Mouse (Mus musculus) heart, adult 2 months (tissue): Measurements from ENCODE around the gene Sobp. TPM values are rescaled to one million over a fixed set of nuclear protein-coding genes. Genes with fewer than 3 reads are reported as not detected.

Source experiments
- DNase-seq, 2 experiments: peaks; one replicate each; pipeline ENCODE4 v3.0.0; 2021
- H3K27ac ChIP-seq: fragments of 200-600 bp; 2 replicates; pipeline ENCODE4 v1.8.1; 2022
- H3K27me3 ChIP-seq: fragments of 200-500 bp; 2 replicates; pipeline ENCODE4 v1.6.1; 2012; ENCODE audit warnings: mild to moderate bottlenecking, low read length, inconsistent platforms, mixed read lengths; ENCODE audit not compliant: control insufficient read depth, insufficient read depth
- H3K36me3 ChIP-seq: fragments of 200-500 bp; 2 replicates; pipeline ENCODE4 v1.6.1; 2012; ENCODE audit warnings: low read length, inconsistent platforms; ENCODE audit not compliant: control insufficient read depth, insufficient read depth
- H3K4me1 ChIP-seq: fragments of 200-500 bp; 2 replicates; pipeline ENCODE4 v1.6.1; 2011; ENCODE audit warnings: low read length; ENCODE audit not compliant: control insufficient read depth, insufficient read depth
- H3K4me3 ChIP-seq: fragments of 200-600 bp; 2 replicates; pipeline ENCODE4 v1.8.1; 2022
- H3K79me2 ChIP-seq: fragments of 200-500 bp; replicated peaks from 2 replicates; pipeline ENCODE4 v1.6.1; 2012; ENCODE audit warnings: mild to moderate bottlenecking, inconsistent platforms, low read length, moderate library complexity, mixed read lengths; ENCODE audit not compliant: control insufficient read depth, insufficient read depth
- H3K9ac ChIP-seq: fragments of 200-500 bp; 2 replicates; pipeline ENCODE4 v1.6.1; 2012; ENCODE audit warnings: low read depth, mild to moderate bottlenecking, control low read depth, inconsistent platforms, low read length, mixed read lengths
- CTCF ChIP-seq: fragments of 200-600 bp; IDR thresholded peaks from 2 replicates; pipeline ENCODE4 v1.8.1; 2022; ENCODE audit warnings: antibody characterized with exemption, mild to moderate bottlenecking, moderate library complexity
- EP300 ChIP-seq: fragments of 200-500 bp; IDR thresholded peaks from 2 replicates; pipeline ENCODE4 v1.6.1; 2011; ENCODE audit warnings: low read depth, low read length, control low read depth; ENCODE audit not compliant: insufficient read depth
- POLR2A ChIP-seq: fragments of 200-500 bp; IDR thresholded peaks from 2 replicates; pipeline ENCODE4 v1.6.1; 2011; ENCODE audit warnings: mild to moderate bottlenecking, low read depth, low read length, control low read depth; ENCODE audit not compliant: insufficient read depth
- WGBS: fragments of 180-500 bp; shearing (Covaris S2); methylation state at CpG from one replicate; pipeline ENCODE4 v1.1.7; 2018; 5-methylcytosine and 5-hydroxymethylcytosine counted together
- intact Hi-C: fragments of 180-260 bp; cut with DNase I; formaldehyde crosslinking; loops from one replicate; pipeline ENCODE4 v1.15.1; 2025
- polyA plus RNA-seq: library from polyadenylated mRNA; depleted of rRNA; stranded (reverse); fragments of >200 nt; gene quantifications from 2 replicates; pipeline ENCODE4 v1.2.3, GENCODE M21; 2012
- total RNA-seq, 2 experiments: library from RNA; stranded (reverse); gene quantifications; 2 replicates each; pipeline ENCODE4 v1.2.3; 2021

The Sobp gene
- total and polyA plus RNA-seq, 3 experiments, result 5.1 to 16.7 (median 16.5) TPM

GRCm38 (mm10) chr10:43173828-43174325 is 453 bp downstream of the Sobp start:
- Histone ChIP-seq H3K79me2 (no peaks in the 10 kb centered on the region), H3K27me3 (no peaks in the 10 kb centered on the region), H3K9ac (peak overlapping the region; percentile 94), H3K36me3 (no peaks in the 10 kb centered on the region), H3K4me3 (peak overlapping the region; percentile 60), H3K27ac (peak overlapping the region; percentile 76), H3K4me1 (peaks cover 2% of the 10 kb centered on the region; the same call in 1 of the 2 replicates)
- intact Hi-C loops, result loop anchor here (5.0 to 10.0 kb wide), 2 partner anchors 167 to 329 kb away; no protein-coding TSS in a partner anchor
- TF ChIP-seq EP300, result no peak
- TF ChIP-seq POLR2A, result no peak
- TF ChIP-seq CTCF, result no peak
- WGBS, result under 1% methylated on average over 28 of the region's 38 CpGs
- DNase-seq, result no peak

DNA sequence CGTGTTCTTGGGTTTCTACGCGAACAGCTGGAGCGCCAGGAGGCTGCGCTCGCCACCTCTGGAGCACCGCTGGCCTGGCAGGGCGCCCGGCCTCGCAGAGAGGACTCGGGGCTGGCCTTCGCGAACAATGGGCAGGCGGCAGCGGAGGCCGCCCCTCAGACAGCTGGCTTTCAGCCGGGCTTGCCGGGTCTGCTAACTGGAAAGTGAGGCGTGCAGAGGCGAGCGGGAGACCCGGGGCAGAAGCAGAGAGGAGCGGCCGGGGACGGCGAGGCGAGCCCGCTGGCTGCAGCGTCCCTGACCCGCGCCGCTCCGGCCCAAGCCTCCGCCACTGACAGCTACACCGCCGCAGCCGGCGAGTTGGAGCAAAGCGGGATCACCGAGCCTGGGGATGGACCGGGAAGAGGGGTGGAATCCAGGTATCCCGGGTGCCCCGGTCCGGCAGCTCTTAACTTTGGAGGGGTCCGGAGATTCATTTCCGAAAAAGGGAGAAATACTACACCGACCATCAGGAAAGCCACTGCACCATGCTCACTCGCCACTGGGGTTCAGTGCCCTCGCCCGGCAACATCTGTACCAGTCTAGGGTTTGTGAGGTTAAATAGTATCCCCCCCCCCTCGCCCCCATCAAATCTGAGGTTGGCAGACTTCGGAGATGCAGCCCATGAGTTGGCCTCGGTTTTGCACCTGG is 1.0 kb downstream of the Sobp start:
- Histone ChIP-seq H3K79me2 (no peaks in the 10 kb centered on the region), H3K36me3 (no peaks in the 10 kb centered on the region), H3K9ac (peak overlapping the region; percentile 94), H3K4me1 (peaks cover 2% of the 10 kb centered on the region; the same call in 1 of the 2 replicates), H3K4me3 (peak overlapping the region; percentile 60), H3K27ac (peak overlapping the region; percentile 76), H3K27me3 (no peaks in the 10 kb centered on the region)
- intact Hi-C loops, result loop anchor here (5.0 to 10.0 kb wide), 2 partner anchors 166 to 328 kb away; no protein-coding TSS in a partner anchor
- DNase-seq, result peak; percentile 85 to 87
- TF ChIP-seq CTCF, result peak; percentile 10; the same call in 1 of the 2 replicates
- no peak for TF ChIP-seq POLR2A
- WGBS, result under 1% methylated on average over 53 of the region's 53 CpGs

DNA sequence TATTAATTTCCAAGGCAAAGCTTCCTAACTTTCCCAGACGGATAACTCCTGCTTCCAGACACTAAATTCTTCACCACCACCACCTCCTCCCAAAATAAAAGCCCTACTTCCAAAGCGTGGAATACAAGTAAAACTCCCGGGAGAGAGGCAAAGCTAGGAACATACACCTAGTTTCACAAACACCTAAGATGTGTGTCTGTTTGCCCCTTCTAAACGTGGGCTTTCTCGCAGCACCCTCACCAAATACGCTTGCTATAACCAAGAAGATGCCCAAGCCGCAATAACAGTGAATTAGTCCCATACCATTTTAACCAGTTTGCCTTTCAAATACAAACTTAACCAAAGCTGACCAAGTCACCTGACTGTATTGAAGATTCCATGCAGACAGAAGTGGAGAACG is 1.8 kb downstream of the Sobp start:
- peak overlapping the region; percentile 50 for H3K9ac ChIP-seq
- H3K79me2 ChIP-seq, result no peaks in the 10 kb centered on the region
- peaks cover 2% of the 10 kb centered on the region; the same call in 1 of the 2 replicates for H3K4me1 ChIP-seq
- peak overlapping the region; percentile 76 for H3K27ac ChIP-seq
- H3K4me3 ChIP-seq, result peak overlapping the region; percentile 60
- intact Hi-C loops, result loop anchor here (5.0 to 10.0 kb wide), 2 partner anchors 165 to 328 kb away; no protein-coding TSS in a partner anchor
- H3K36me3 ChIP-seq, result no peaks in the 10 kb centered on the region
- no peaks in the 10 kb centered on the region for H3K27me3 ChIP-seq
- 17% methylated on average over 8 of the region's 8 CpGs for WGBS
- no peak for DNase-seq
- TF ChIP-seq EP300 (no peak), CTCF (no peak), POLR2A (no peak)

DNA sequence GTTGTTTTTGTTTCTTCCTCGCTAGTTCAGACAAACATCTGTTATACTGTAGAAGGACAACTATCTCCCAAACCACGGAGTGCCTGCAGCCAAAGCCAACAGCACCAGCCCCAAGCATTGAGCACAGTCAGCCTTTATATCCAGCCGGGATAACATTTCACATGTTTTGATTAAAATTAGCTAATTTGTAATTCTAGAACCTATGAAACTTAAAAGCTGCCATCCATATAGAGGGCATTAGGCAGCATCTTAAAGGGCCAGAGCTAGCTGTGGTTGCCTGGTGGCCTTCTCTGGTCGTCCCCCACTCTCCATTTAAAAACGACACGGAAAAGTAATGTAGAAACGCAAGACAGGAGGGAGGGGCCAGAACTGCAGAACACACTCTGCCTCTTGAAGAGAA is 2.3 kb downstream of the Sobp start:
- intact Hi-C loops, result loop anchor here (5.0 to 10.0 kb wide), 2 partner anchors 165 to 327 kb away; no protein-coding TSS in a partner anchor
- Histone ChIP-seq H3K4me1 (peaks cover 2% of the 10 kb centered on the region; the same call in 1 of the 2 replicates), H3K4me3 (peak overlapping the region; percentile 60), H3K36me3 (no peaks in the 10 kb centered on the region), H3K27me3 (no peaks in the 10 kb centered on the region), H3K79me2 (no peaks in the 10 kb centered on the region), H3K9ac (peak overlapping the region; percentile 57), H3K27ac (peak overlapping the region; percentile 76)
- DNase-seq, result peak; percentile 4 to 39
- TF ChIP-seq EP300 (no peak), POLR2A (no peak), CTCF (no peak)
- 18% methylated on average over 7 of the region's 7 CpGs for WGBS

GRCm38 (mm10) chr10:43171106-43171505 is 3.2 kb downstream of the Sobp start:
- peak overlapping the region; percentile 74 for H3K9ac ChIP-seq
- peak overlapping the region; percentile 27 for H3K4me3 ChIP-seq
- peaks cover 3% of the 10 kb centered on the region for H3K4me1 ChIP-seq
- intact Hi-C loops, result loop anchor here (2.0 to 10.0 kb wide), 3 partner anchors 136 to 326 kb away; no protein-coding TSS in a partner anchor
- H3K27ac ChIP-seq, result peak overlapping the region; percentile 76
- DNase-seq, result peak; percentile 39 to 46
- no peaks in the 10 kb centered on the region for H3K36me3 ChIP-seq
- H3K27me3 ChIP-seq, result no peaks in the 10 kb centered on the region
- H3K79me2 ChIP-seq, result no peaks in the 10 kb centered on the region; the same call in 1 of the 2 replicates
- TF ChIP-seq EP300 (no peak), CTCF (no peak), POLR2A (no peak)
- 12% methylated on average over 8 of the region's 8 CpGs for WGBS
